Mouse (Mus musculus): ENCODE measurements around the gene Foxn3.

The Foxn3 gene

GRCm38 (mm10) chr12:99260171-99260570 lies 303.2 kb downstream of the Foxn3 start:
- DNase-seq (ENCODE audit: low spot score in 2 of 2) = no peak

DNA sequence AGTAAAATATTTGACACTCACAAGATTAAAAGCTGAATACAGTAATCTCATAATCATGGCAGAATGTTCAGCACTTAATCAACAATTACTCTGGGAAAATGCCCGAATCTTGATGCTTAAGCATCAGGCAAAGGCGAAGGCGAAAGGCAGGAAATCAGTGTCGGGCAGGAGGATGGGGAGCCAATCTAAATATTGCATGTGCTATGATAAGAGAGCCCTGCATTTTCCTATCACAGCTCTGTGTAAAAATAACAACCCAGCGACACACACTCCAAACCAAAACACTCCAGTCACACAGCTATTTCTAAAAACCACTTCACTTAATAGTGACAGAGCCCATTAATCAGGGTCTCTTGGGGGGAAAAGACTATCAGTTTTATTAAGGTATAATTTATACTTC lies 305.8 kb downstream of the Foxn3 start:
- DNase-seq (ENCODE audit: low spot score in 2 of 2) = no peak

- DNase-seq (ENCODE audit: low spot score in 2 of 2) = no peak
Observed at GRCm38 (mm10) chr12:99256997-99257396, 306.4 kb downstream of the Foxn3 start.

GRCm38 (mm10) chr12:99256463-99256862 lies 306.9 kb downstream of the Foxn3 start:
- no peak for DNase-seq (ENCODE audit: low spot score in 2 of 2)

- DNase-seq (ENCODE audit: low spot score in 2 of 2) = no peak
Observed at GRCm38 (mm10) chr12:99254436-99254835, 308.9 kb downstream of the Foxn3 start.

DNA sequence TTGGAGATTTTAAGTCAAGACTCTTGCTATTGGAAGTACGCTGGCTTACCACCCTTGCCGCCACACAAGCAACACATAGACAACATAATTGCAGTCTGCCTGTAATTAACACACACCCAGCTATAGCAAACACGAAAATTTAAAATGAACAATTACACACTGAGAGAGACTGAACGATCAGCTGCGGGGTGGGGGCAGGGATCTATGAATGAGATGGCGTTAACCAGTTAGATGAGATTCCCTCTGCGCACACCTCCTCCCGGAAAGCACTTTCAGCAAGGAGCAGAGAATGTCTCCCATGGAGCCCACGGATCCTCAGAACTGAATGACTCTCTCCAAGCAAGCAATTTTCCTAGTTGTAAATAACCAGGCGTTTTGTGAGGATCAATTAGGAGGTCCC lies 309.8 kb downstream of the Foxn3 start:
- DNase-seq (ENCODE audit: low spot score in 2 of 2) = no peak

DNA sequence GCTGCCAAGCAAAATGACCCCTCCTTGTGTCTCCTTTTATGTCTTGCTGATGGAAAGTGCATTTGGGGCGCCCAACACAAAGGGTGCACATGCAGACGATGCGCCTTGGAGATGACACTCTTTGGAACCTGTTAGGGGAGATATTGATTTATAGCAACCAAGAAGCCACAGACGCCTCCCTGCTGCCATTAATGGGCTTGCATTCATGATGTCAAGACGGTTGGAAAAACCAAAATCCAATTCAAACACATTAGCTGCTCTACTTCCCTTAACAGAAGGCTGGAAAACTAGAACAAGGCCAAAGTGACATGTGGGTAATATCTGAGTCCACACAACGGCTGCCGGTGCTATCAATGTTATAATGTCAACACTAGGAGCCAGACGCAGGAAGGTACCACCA lies 314.8 kb downstream of the Foxn3 start:
- no peak for DNase-seq (ENCODE audit: low spot score in 2 of 2)

- DNase-seq (ENCODE audit: low spot score in 2 of 2) = no peak
Observed at GRCm38 (mm10) chr12:99247939-99248338, 315.4 kb downstream of the Foxn3 start.

DNA sequence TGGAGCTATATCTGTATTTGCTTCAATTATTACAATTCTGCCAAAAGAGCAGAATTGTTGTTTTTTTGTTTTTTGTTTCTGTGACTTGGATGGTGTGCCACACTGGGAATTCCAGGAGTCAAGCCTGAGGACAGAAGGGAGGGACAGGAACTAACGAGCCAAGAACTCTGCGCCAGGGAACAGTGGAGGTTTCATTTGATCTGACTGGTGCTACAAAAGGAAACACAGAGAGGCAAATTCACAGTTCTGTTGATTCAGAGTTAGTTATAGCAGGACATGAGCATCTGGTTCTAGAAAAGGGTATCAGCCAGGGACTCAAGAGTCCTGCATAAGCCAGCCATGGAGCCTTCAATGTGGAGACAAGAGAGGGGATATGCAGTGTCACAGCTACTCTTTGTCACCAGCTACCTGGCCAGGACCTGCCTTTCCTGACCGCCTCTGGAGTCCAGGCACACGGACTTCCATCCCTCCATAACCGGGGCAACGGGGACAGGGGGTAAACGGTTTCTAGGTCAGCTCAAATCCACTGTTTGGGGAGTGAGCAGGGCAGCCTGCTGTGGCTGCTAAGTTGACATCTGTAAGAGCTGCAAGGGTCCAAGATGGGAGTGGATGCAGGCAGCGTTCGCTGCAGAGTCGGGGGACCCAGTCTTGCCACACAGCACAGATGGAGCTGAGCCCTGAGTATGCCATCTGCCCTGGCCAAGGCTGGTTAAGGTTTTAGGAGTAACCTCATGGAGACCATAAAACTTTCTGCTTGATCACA lies 316.2 kb downstream of the Foxn3 start:
- DNase-seq (ENCODE audit: low spot score in 2 of 2) = no peak

- DNase-seq (ENCODE audit: low spot score in 2 of 2) = no peak
Observed at GRCm38 (mm10) chr12:99244673-99245072, 318.7 kb downstream of the Foxn3 start.

GRCm38 (mm10) chr12:99244264-99244663 lies 319.1 kb downstream of the Foxn3 start:
- no peak for DNase-seq (ENCODE audit: low spot score in 2 of 2)

- DNase-seq (ENCODE audit: low spot score in 2 of 2) = no peak
Observed at GRCm38 (mm10) chr12:99243316-99243715, 320.1 kb downstream of the Foxn3 start.

GRCm38 (mm10) chr12:99240185-99240726 lies 323.1 kb downstream of the Foxn3 start:
- DNase-seq (ENCODE audit: low spot score in 2 of 2) = no peak

DNA sequence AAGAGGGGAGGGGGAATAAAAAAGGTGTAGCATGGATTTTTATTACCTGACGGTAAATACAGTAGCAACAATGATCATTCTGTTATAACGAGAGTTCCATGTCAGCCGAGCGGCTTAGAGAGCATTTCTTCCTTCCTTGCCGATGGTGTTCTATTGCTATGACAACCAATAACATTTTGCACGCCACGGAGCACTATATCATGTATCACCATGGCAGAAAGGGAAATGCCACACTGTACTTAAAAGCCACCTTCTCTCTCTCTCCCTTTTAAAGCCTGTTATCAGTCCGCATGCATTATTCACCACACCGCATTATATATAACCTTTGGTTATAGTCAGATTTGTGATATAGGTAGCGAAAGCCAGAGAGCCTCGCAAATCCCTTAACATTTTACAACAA lies 323.6 kb downstream of the Foxn3 start:
- no peak for DNase-seq (ENCODE audit: low spot score in 2 of 2)

DNA sequence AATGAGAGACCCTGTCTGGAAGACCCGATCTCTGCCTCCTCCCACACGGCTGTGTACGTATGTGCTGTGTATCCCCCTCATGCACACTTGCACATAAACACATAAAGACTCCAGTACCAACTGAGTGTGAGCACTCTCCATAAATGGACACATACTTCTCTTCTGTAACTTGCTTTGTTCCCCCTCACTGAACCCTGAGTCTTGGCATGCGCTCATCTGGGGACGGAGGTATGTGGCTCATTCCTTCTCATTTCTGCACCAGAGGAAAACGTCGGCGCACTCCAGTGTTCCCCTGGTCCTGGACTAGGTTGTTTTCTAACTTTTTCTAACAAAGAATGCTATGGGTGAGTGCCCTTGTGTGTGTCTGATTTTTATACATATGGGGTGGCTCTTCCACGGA lies 325.9 kb downstream of the Foxn3 start:
- no peak for DNase-seq (ENCODE audit: low spot score in 2 of 2)

DNA sequence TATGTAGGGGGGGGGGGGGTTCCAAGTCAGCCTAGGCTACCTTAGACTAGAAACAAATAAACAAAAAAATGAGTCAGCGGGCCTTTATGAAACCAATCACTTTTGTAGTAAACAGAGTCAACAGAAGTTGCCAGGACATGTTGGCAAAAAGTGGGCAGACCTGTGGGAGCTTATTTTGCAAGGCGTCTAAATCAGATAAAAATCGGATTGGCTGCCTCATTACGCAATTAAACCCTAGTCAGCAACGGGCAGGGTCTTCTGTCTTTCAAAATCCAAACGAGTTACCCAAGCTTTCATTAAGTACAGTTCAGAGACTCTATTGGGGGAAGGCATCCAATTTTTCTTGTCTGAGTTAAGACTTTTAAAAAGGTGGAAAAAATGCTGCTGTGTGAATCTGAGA lies 329.0 kb downstream of the Foxn3 start:
- DNase-seq (ENCODE audit: low spot score in 2 of 2) = no peak

GRCm38 (mm10) chr12:99233386-99233785 lies 330.0 kb downstream of the Foxn3 start:
- DNase-seq (ENCODE audit: low spot score in 2 of 2) = no peak

DNA sequence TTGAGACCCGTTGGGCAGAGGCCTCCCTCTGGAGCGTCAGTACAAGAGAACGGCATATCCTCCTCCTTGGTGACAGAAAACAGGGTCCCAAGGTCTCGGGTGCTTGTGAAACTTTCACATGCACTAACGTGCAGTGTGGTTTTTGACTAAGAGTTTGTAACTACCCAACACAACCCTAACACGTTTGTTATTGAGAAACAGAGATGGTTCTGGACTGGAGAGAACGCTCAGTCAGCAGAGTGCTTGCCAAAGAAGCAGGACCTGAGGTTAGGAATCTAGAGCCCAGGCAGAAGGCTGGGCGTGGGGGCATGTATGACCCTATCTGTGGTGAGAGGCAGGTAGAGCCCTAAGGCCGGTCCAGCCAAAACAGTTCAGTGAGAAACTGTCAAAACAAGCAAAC lies 330.9 kb downstream of the Foxn3 start:
- DNase-seq (ENCODE audit: low spot score in 2 of 2) = no peak

GRCm38 (mm10) chr12:99231321-99231720 lies 332.1 kb downstream of the Foxn3 start:
- DNase-seq (ENCODE audit: low spot score in 2 of 2) = no peak

GRCm38 (mm10) chr12:99230783-99231048 lies 332.7 kb downstream of the Foxn3 start:
- DNase-seq (ENCODE audit: low spot score in 2 of 2) = no peak

DNA sequence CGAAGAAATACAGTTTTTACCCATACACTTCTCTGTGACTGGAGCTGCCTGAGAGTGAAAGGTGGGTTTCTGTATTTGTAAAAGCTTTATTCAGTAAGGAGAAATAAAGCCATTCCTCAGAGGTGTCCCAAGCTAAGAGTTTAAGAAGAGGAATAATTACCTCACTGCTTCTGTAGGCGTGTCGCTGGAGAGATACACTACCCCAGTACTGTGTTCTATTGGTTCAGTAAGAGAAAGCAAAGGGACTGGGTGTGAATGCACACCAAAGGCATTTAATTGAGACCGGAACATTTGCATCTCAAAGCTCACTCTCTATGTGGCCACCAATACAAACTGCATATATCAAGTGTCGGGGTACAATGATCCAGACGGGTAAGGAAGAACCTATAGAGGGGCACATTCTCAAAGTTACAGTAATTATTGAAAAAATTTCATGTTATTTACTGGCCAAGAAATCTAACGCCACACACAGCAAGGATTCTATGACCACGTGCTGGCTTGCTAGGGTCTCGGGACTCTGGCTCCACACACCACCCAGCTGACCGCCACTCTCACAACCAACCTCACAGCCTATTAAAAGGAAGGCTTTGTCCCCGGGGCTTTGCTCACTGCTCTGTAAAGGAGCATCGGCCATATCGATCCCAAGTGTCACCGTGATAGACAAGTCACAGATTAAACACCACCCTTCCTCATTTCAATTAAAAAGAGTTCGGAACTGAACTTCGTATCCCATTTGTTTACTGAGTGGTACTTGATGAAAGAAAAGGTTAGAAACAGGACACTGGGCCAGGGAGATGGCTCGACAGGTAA lies 333.2 kb downstream of the Foxn3 start:
- DNase-seq (ENCODE audit: low spot score in 2 of 2) = no peak

- no peak for DNase-seq (ENCODE audit: low spot score in 2 of 2)
Observed at GRCm38 (mm10) chr12:99227313-99227952, 335.9 kb downstream of the Foxn3 start.

Measured in natural killer cell, adult 2 months (primary cell).